Mouse (Mus musculus) left cerebral cortex, adult 2 months (tissue): ENCODE measurements around the gene Chd9. TPM values are rescaled to one million over a fixed set of nuclear protein-coding genes. Genes with fewer than 3 reads are reported as not detected.

Experiments
- DNase-seq, 2 experiments: peaks; one replicate each; pipeline ENCODE4 v3.0.0; 2021 to 2022; ENCODE audit warnings: low spot score in 2 of 2, mixed read lengths in 1 of 2; ENCODE audit errors: extremely low spot score in 1 of 2
- H3K27ac ChIP-seq: fragments of 200-600 bp; 2 replicates; pipeline ENCODE4 v1.8.1; 2022
- H3K4me3 ChIP-seq: fragments of 200-600 bp; 2 replicates; pipeline ENCODE4 v1.8.1; 2022
- CTCF ChIP-seq: fragments of 200-600 bp; IDR thresholded peaks from 2 replicates; pipeline ENCODE4 v1.8.1; 2022; ENCODE audit warnings: antibody characterized with exemption, mild to moderate bottlenecking, moderate library complexity
- intact Hi-C: fragments of 180-260 bp; cut with DNase I; formaldehyde crosslinking; loops from one replicate; pipeline ENCODE4 v1.15.1; 2025
- total RNA-seq, 2 experiments: library from RNA; stranded (reverse); gene quantifications; 2 replicates each; pipeline ENCODE4 v1.2.3; 2021

Gene Chd9
- total RNA-seq, 2 experiments from 2014 or later = 226 to 228 TPM

GRCm38 (mm10) chr8:90820321-90820696 is 7.8 kb upstream of the Chd9 start:
- TF ChIP-seq CTCF = no peak
- H3K4me3 ChIP-seq = no peak overlapping the region
- intact Hi-C loops = no loop called here
- DNase-seq = no peak
- H3K27ac ChIP-seq = no peak overlapping the region

- H3K27ac ChIP-seq = no peak overlapping the region
- intact Hi-C loops = no loop called here
- TF ChIP-seq CTCF = no peak
- DNase-seq = no peak
- no peak overlapping the region for H3K4me3 ChIP-seq
Observed at GRCm38 (mm10) chr8:90822443-90822842, 5.7 kb upstream of the Chd9 start.

- intact Hi-C loops = no loop called here
- H3K4me3 ChIP-seq = no peak overlapping the region
- H3K27ac ChIP-seq = no peak overlapping the region
- DNase-seq = no peak
- no peak for TF ChIP-seq CTCF
Observed at GRCm38 (mm10) chr8:90825459-90825871, 2.7 kb upstream of the Chd9 start.

DNA sequence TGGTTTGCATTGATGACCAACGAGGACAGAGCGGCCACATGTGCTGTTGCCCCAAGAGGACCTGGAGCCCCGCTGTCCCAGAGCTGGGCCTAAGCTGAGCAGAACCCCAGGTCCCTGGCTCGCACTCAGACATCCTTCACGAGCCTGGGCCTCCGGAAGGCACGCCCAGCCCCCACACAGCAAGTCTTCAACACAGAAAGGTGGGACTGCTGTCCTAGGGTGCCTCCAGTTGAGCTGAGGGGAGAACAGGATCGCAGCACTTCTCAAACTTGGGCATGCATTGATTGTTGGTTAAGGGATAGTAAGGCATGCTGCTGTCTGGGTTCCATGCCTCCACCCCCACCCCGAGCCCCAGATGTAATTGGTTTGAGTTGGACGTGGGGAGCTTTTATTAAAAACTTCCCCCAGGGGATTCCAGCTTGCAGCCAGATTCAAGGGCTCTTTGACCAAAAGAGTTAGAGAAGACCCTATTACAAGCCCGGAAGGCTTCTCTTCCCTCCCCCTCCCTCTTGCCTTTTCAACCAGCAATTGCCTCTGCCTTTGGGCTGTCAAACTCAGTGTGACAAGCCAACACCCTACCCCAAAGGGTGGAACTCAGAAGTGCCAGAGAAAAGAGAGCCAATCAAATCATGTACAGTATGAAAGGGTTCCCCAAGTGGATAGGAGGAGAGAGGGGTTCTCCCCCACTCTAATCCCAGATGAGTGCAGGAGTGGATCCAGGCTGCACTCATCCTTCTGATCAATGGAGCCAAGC is 1.0 kb downstream of the Chd9 start:
- DNase-seq = no peak
- Histone ChIP-seq H3K27ac (peak overlapping the region; percentile 93), H3K4me3 (peak overlapping the region; percentile 80)
- intact Hi-C loops = loop anchor here (1.0 to 2.0 kb wide), 5 partner anchors 40 to 190 kb away; no protein-coding TSS in a partner anchor
- TF ChIP-seq CTCF = no peak

- Histone ChIP-seq H3K4me3 (peak overlapping the region; percentile 80), H3K27ac (peak overlapping the region; percentile 93; the same call in 1 of the 2 replicates)
- DNase-seq = no peak
- intact Hi-C loops = loop anchor here (1.0 to 2.0 kb wide), 4 partner anchors 39 to 189 kb away; no protein-coding TSS in a partner anchor
- no peak for TF ChIP-seq CTCF
Observed at GRCm38 (mm10) chr8:90829825-90830224, 1.7 kb downstream of the Chd9 start.

GRCm38 (mm10) chr8:90830980-90831379 is 2.8 kb downstream of the Chd9 start:
- H3K4me3 ChIP-seq = no peak overlapping the region
- H3K27ac ChIP-seq = no peak overlapping the region
- DNase-seq = no peak
- intact Hi-C loops = no loop called here
- no peak for TF ChIP-seq CTCF

GRCm38 (mm10) chr8:90832576-90833289 is 4.6 kb downstream of the Chd9 start:
- intact Hi-C loops = no loop called here
- Histone ChIP-seq H3K27ac (no peak overlapping the region), H3K4me3 (no peak overlapping the region)
- no peak for DNase-seq
- TF ChIP-seq CTCF = no peak

DNA sequence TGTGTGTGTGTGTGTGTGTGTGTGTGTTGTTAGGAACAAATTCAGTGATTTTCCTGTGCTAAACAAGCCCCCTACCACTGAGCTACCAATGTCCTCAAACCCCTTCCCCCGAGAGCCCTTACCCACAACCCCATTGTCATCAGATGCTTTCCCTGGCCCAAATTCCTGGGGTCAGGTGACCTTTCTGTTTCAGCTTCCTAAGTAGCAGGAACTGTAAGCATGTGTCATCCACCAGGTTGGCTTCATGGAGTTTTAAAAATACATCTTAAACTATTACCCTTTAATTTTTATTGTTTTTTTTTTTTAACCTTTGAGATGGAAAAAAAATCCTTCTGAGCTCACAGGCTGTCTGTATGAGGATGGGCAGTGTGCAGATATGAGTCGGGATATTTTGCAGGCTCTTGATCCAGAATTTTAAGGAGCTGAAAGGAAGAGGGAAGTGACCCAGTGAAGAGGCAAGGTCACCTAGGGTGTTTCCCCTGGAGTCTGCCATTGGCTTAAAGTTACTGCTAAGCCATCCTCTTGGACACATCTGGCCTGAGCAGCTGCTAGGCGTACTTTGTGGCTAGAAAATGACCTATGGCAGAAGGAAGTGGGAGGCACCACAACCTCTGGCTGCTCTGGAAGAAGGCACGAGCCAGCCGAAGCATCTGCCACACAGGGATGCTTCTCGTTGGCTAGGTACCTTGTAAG is 5.6 kb downstream of the Chd9 start:
- intact Hi-C loops = no loop called here
- TF ChIP-seq CTCF = no peak
- H3K4me3 ChIP-seq = no peak overlapping the region
- DNase-seq = no peak
- H3K27ac ChIP-seq = no peak overlapping the region

- no peak for DNase-seq
- H3K27ac ChIP-seq = no peak overlapping the region
- intact Hi-C loops = no loop called here
- no peak for TF ChIP-seq CTCF
- H3K4me3 ChIP-seq = no peak overlapping the region
Observed at GRCm38 (mm10) chr8:90834321-90834672, 6.1 kb downstream of the Chd9 start.

DNA sequence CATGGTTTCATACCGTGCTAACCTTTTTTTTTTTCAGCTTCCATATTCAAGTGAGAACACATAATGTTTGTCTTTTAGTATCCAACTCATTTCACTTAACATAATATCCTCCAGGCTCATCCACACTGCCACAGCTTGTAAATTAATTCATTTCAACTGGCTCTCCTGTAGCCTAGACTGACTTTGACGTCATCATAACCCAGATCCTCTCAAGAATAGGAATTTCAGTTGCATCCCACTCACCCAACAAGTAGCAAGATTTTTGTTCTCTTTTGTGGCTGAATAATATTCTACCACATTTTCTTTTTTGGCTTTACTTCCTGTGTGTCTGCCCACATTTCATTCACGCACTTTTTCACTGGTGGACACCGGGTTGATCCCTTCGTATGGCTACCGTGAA is 9.3 kb downstream of the Chd9 start:
- Histone ChIP-seq H3K27ac (no peak overlapping the region), H3K4me3 (no peak overlapping the region)
- no peak for TF ChIP-seq CTCF
- DNase-seq = no peak
- intact Hi-C loops = loop anchor here (1.0 to 2.0 kb wide), 2 partner anchors 32 to 39 kb away; no protein-coding TSS in a partner anchor

- intact Hi-C loops = no loop called here
- no peak for TF ChIP-seq CTCF
Observed at GRCm38 (mm10) chr8:90839725-90840714, 11.9 kb downstream of the Chd9 start.

More at GRCm38 (mm10) chr8:90839725-90840714, 11.9 kb downstream of the Chd9 start:
- no peak overlapping the region for H3K27ac ChIP-seq
- no peak overlapping the region for H3K4me3 ChIP-seq
- no peak for DNase-seq
